Mouse (Mus musculus): ENCODE measurements at regions not wholly inside any gene's neighbourhood (a gene's known extent, or its start where the extent isn't known, plus 50 kb on each side); places are given as distances from the start of the nearest gene placed in this dataset.

DNA sequence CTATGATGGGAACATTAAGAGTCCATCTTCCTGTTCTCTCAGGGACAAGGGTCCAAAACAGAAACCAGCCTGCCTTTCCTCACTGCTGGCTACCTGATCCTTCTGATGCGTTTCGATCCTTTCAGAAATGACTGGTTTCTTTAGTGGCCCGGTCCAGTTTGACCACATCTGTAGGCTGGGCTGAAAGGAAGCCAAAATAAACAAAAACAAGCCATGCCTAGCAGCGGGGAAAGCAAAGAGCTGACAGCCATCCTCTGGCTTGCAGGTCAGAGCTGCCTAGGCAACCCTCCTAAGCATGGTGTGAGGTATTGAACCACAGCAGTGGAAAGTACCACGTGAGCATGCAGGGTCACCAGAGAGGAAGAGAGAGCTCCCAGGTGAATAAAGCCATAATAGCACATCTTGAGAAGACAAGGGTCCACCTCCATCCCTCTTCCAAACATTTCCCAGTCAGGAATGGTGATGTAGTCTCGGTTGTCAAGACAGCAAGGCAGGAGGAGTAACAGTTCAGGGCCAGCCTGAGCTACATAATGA, 146.6 kb downstream of the Rybp start:
- no peak for DNase-seq

GRCm38 (mm10) chr6:100139809-100140208, 147.5 kb downstream of the Rybp start:
- DNase-seq, result no peak

GRCm38 (mm10) chr6:100138659-100139058, 148.6 kb downstream of the Rybp start:
- DNase-seq, result no peak

DNA sequence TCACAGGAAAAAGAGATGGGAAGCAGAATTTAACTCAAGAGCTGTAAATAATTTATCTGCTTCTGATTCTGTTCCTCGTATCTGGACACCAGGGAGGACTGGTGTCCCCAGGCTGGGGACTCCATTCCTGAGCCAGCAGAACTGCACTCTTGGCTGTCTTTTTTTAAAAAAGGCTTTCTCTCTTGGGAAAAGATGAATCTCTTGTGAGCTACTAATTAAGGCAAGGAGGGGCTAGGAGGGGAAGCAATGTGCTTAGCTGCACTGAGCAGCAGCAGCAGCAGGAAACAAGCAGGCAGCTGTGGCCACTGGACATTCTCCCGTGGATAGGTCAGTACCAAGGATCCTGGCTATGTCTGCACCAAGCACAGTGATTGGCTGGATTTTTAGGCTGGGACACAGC, 152.1 kb downstream of the Rybp start:
- DNase-seq, result no peak

DNA sequence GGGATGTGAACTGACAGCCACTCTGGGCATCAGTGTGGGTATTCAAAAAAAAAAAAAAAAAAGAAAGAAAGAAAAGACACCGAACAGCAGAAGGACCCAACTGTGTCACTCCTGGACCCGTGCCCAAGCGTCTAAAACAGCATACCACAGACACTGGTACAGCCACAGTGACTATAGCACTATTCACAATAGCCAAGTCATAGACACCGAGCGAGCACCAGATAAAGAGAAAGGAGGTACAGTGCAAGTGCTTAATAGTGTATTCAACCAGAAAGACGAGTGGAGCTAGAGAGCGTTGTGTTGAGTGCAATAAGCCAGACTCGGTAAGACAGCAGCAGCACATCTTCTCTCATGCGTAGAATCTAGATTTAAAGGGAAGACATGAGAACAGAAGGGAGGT, 153.3 kb downstream of the Rybp start:
- no peak for DNase-seq

DNA sequence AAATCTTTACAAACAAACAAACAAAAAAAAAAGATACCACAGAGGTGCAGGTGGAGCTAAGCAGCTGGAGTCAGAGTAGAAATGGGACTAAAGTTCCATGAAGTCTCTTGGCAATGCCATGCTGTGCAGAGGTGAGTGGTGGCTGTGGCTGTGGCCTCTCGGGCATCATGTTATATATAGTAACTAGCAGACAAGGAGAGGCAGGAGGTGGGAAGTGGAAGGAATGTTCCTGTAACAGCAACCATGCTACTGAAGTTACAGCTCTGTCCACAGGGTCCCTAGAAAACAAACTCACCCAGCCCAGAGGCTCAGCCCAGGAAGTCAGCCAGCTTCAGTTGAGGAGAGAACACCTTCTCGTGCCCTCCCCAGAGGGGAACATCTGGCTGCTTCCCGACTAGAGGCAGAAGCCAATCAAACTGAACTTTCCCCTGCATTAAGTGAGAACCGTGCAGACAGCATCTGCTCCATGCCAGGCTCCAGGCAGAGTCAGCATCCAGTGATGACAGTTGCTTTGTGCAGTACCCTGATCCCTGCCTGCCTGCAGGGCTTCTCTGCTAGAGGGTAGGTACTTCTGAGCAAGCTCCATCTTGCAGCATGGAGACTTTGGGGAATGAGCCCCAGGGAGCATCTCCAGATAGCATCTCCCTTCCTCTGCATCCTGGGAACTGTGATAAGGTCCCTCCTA, 154.2 kb downstream of the Rybp start:
- DNase-seq, result no peak

DNA sequence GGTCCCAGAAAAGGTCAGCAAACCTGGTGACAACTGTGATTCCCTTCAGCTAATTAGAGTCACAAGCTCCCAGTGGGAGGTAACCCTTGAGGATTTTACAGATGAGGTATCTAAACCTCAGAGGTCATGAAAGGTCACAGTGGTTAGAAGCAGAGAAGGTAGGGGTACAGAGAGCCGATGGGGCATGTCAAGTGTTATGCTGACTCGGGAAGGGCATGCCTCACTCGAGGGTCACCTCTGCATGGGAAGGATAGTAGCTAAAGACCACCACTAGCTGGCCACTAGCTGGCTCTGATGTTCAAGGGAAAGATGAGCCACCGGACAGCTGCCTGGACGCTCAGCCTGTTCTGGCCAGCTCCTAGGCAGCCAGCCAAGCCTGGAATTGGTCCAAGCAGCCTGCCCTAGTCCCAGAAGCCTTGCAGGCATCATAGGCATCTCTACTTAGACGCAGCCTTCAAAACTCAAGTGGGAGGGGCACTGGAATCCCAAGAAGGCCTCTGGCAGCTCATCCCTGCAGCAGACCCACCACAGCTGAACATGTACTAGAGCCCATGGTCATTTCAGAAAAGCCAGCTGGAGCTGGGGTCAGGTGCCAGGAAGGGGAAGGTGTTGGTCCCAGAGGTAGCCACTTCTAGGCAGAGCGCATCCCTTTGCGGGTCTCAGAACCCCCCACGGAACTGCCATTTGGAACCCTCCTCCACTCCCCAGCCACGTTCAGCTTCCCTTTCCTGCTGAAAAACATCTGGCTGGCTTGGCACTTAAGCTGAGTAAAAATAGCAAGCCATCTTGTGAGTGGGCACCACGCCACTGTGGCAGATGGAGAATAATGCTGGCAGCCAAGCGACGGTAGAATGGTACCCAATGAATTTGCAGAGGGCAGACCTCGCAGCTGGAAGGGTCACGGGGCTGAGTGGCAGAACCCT, 159.8 kb downstream of the Rybp start:
- DNase-seq, result peak; percentile 82

- DNase-seq, result no peak
Measured at GRCm38 (mm10) chr6:100126736-100127135, 160.5 kb downstream of the Rybp start.

DNA sequence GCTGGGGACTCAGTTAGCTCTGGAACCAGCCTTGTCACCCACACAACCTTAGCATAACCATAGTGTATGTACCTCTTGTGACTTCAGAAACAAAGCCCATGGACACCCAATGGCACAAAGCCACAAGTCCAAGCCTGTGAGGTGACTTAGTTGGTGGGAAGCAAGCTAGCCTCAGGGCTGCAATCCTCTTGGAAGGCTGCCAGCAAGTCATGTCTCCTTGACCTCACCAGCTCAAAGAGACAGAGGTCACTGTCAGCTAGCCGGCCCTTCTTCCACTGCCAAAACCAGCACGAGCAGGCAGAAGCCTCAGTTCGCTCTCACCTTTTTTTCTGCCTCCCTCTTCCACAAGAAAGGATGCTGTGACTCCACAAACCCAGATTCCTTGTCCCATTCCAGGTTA, 161.0 kb downstream of the Rybp start:
- peak; percentile 36 for DNase-seq

DNA sequence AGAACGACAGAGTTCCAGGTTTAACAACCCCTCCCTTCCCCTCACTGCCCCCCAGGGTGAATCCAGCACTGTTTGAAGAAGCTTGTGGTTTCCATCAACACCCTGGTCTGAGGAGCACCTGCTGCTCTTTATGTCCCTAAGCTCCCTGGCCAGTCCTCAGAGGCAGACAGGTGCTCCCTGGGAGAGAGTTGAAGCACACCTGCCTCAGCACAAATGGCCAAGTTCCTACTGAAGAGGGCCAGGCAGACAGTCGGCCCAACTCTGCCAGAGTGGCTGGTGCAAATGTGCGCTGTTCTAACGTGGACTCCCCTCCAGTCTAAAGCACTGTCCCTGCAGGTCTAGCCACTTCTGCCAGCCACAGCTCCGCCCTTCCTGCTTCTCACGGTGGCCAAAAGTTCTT, 166.0 kb downstream of the Rybp start:
- no peak for DNase-seq

- DNase-seq, result no peak
Measured at GRCm38 (mm10) chr6:100120017-100120944, 167.0 kb downstream of the Rybp start.

DNA sequence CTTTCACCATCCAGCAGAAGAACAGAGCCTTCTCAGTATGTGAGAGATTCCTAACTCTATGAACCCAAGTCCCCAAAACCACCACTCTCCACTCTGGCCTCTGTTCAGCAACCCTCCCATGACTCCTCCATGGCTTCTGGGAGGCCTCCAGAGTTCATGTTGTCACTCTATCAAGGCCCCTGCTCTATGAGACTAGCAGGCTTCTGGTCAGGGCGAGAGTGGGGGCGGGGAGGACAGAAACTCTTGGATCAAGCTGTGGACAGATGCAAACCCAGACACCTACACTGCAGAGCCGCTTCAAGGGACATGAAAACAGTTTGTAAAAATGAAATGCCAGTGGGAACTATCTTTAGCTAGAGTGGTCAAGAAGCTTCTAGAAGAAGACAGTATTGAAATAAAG, 170.2 kb downstream of the Rybp start:
- no peak for DNase-seq

DNA sequence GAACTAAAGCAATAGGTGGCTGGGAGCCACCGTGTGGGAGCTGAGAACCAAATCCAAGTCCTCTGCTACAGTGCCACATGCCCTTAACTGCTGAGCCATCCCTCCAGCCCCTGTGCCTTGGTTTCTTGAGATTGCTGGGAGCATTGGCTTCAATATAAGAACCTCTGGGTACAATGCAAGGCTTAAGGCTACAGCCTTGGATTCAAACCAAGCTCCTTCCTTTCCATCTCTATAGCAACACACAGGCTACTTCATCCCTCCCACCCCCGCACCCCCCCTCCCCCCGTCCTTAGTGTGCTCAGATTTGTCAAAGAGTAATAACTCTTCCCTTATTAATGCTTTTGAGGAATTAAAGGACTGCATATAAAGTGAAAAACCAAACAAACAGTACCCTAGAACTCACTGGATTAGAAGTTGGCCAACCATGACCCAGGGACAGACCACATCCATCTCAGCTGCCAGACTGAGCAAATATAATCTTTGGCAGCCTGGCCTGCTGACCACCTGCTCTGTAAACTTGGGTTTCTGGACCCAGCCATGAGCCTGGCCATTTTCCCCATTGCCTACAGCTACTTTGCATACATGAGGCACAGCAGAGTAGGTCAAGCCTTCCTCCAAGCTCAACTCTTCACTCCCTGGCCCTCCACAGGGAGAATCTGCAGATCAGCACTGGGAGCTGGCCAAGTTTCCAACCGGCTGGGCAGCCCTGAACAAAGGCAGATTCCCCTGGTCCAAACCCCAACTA, 173.7 kb downstream of the Rybp start:
- no peak for DNase-seq

GRCm38 (mm10) chr6:100110981-100111660, 176.2 kb downstream of the Rybp start:
- peak; percentile 76 for DNase-seq

DNA sequence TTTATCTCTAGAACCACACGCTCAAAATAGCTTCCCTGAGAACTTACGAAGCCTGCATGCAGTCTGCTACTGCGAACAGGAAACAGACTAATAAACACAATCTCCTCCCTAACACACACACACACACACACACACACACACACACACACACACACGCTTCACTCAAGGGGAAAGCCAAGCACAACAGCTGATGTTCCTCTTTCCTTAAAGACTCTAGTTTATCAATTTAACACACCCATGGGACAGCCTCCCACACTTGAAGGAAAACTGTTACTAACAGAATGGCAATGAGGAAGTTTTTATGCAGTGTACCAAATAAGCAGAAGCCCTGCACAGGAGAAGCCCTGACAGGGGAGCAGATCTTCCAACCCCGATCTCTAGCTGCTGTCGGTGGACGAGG, 177.3 kb downstream of the Rybp start:
- DNase-seq, result no peak

DNA sequence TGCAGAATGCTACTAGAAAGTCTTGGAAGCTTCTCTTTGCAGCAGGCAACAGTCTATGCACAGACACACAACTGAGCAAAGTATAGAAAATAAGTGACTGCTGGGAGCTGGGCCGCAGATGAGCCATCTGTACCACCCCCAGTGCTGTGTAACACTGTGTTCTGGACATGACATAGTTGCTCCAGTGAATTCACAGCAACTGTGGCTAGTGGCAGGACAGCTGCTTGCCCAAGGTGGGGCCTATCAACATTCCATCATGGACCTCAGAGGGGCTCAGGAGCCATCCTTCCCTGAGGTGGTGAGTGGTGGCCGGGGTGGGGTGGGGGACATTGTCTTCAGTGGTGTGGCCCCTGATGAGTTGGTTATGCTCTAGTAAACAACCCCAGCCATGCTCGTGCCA, 177.9 kb downstream of the Rybp start:
- DNase-seq, result no peak

- DNase-seq, result no peak
Measured at GRCm38 (mm10) chr6:100107508-100107907, 179.8 kb downstream of the Rybp start.

DNA sequence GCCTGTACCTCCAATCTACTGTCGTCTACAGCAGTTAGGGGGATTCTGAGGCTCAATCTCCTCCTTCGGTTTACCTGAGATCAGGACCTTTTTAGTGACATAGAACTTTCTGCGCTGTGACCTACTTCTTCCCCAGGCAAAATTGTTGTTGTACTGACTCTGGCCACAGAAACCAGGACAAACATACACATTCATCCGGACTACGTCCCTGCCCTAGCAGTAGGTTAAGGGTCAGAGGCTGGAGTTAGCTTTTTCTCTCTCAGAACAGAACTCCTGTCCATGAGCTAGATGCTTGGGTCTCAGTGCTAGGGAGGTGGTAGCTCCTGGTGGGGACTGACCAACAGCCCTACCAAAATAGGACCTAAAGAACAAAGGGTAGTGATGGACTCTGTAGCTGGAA, 180.2 kb downstream of the Rybp start:
- no peak for DNase-seq

DNA sequence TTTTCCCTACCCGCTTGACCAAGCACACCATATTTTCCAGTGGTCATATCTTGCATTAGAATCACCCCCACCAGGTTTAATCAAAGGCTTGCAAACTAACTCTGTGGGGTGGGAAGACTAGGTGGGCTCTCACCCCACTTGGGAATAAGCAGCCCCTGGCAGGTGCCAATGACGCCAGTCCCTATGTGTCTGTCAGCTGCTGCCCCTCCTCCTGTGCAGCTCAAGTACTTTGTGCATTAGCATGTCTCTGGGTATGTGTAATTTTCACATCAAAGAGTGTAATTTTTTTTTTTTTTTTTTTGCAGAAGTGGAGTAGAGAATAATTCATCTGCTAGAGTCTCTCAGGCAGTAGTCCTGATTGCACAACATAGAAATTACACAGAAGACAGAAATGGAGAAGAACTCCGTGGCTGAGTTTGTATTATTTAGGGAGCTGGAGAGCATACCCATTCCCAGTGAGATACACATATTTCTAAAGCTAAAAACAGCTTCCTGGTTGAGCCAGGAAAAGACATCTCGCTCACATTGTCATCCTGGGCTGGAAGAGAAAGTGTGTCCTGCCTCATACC, 186.6 kb downstream of the Rybp start:
- no peak for DNase-seq

- DNase-seq, result no peak
Measured at GRCm38 (mm10) chr6:100096393-100097125, 190.7 kb downstream of the Rybp start.

Data from cerebellum, adult 9-11 months (tissue).